Mouse (Mus musculus): ENCODE results near the gene Rasgrf1. TPM values are rescaled to one million over a fixed set of nuclear protein-coding genes. Genes with fewer than 3 reads are reported as not detected.

Gene Rasgrf1
- total and polyA plus RNA-seq, 3 experiments: not detected

GRCm38 (mm10) chr9:89946830-89947229, 37.1 kb downstream of the Rasgrf1 start:
- no peak overlapping the region for H3K4me3 ChIP-seq (replicated peaks in 1 of 3; ENCODE audit: low read depth in 2 of 3, low read length in 2 of 3, poor library complexity in 1 of 3)
- H3K36me3 ChIP-seq (replicated peaks in 1 of 2; ENCODE audit: control insufficient read depth in 1 of 2, insufficient read depth in 1 of 2, low read length in 1 of 2): no peaks in the 10 kb centered on the region
- no peaks in the 10 kb centered on the region for H3K9me3 ChIP-seq (replicated peaks; ENCODE audit: low read length)
- DNase-seq (ENCODE audit: extremely low read depth): no peak
- in situ Hi-C loops (cut with MboI; ENCODE audit: low pct_ligation_motif_present, low pct_unique_long_range_greater_than_20kb, low sequenced_read_pairs) (no loop called here), dilution Hi-C loops (cut with MboI; ENCODE audit: extremely low pct_ligation_motif_present, extremely low pct_unique_long_range_greater_than_20kb, low sequenced_read_pairs) (no loop called here)
- no peaks in the 10 kb centered on the region for H3K27me3 ChIP-seq (replicated peaks)
- no peak overlapping the region for H3K27ac ChIP-seq (ENCODE audit: insufficient read depth, low read depth)
- H3K4me1 ChIP-seq (ENCODE audit: control insufficient read depth in 1 of 2, insufficient read depth in 2 of 2): no peaks in the 10 kb centered on the region
- H3K79me2 ChIP-seq (replicated peaks; ENCODE audit: control insufficient read depth, extremely low read depth, insufficient read depth, poor library complexity, severe bottlenecking): no peaks in the 10 kb centered on the region
- TF ChIP-seq ETS1 (conservative IDR thresholded peaks at IDR 0.05; ENCODE audit: low read depth, low read length) (no peak), E2F4 (IDR thresholded peaks at IDR 0.05; ENCODE audit: insufficient replicate concordance, low read depth, low read length) (no peak), NRF1 (IDR thresholded peaks at IDR 0.05; ENCODE audit: low read depth, low read length) (no peak), ZC3H11A (IDR thresholded peaks at IDR 0.05; ENCODE audit: low read depth, low read length) (no peak), GABPA (IDR thresholded peaks at IDR 0.05; ENCODE audit: insufficient replicate concordance, low read depth, low read length) (no peak), RAD21 (IDR thresholded peaks at IDR 0.05; ENCODE audit: low read depth, low read length) (no peak), MAZ (IDR thresholded peaks at IDR 0.05; ENCODE audit: low read depth, low read length) (no peak), SIN3A (IDR thresholded peaks at IDR 0.05; ENCODE audit: low read length) (no peak), EP300 (IDR thresholded peaks at IDR 0.05; ENCODE audit: low read length) (no peak), PAX5 (IDR thresholded peaks at IDR 0.05; ENCODE audit: low read length) (no peak), MAFK (IDR thresholded peaks at IDR 0.05; ENCODE audit: insufficient replicate concordance, low read length) (no peak), RCOR1 (conservative IDR thresholded peaks at IDR 0.05; ENCODE audit: low read depth, low read length) (no peak), POLR2AphosphoS2 (IDR thresholded peaks at IDR 0.05; ENCODE audit: low read depth, low read length) (no peak), BHLHE40 (IDR thresholded peaks at IDR 0.05; ENCODE audit: low read depth, low read length) (no peak), UBTF (IDR thresholded peaks at IDR 0.05; ENCODE audit: low read depth, low read length) (no peak), HCFC1 (IDR thresholded peaks at IDR 0.05; ENCODE audit: low read depth, low read length) (no peak), JUND (conservative IDR thresholded peaks at IDR 0.05; ENCODE audit: low read depth, low read length) (no peak)
- no peak overlapping the region for H3K4me2 ChIP-seq (ENCODE audit: insufficient read depth, low read depth, poor library complexity, severe bottlenecking)
- H3K9ac ChIP-seq (ENCODE audit: insufficient read depth, low read depth): no peak overlapping the region

- Histone ChIP-seq H3K9me3 (replicated peaks; ENCODE audit: low read length) (no peaks in the 10 kb centered on the region), H3K27me3 (replicated peaks) (no peaks in the 10 kb centered on the region), H3K9ac (ENCODE audit: insufficient read depth, low read depth) (no peak overlapping the region), H3K36me3 (replicated peaks in 1 of 2; ENCODE audit: control insufficient read depth in 1 of 2, insufficient read depth in 1 of 2, low read length in 1 of 2) (no peaks in the 10 kb centered on the region), H3K4me1 (ENCODE audit: control insufficient read depth in 1 of 2, insufficient read depth in 2 of 2) (no peaks in the 10 kb centered on the region), H3K27ac (ENCODE audit: insufficient read depth, low read depth) (no peak overlapping the region), H3K4me3 (replicated peaks in 1 of 3; ENCODE audit: low read depth in 2 of 3, low read length in 2 of 3, poor library complexity in 1 of 3) (no peak overlapping the region), H3K4me2 (ENCODE audit: insufficient read depth, low read depth, poor library complexity, severe bottlenecking) (no peak overlapping the region), H3K79me2 (replicated peaks; ENCODE audit: control insufficient read depth, extremely low read depth, insufficient read depth, poor library complexity, severe bottlenecking) (no peaks in the 10 kb centered on the region)
- dilution Hi-C loops (cut with MboI; ENCODE audit: extremely low pct_ligation_motif_present, extremely low pct_unique_long_range_greater_than_20kb, low sequenced_read_pairs): no loop called here
- TF ChIP-seq RCOR1 (conservative IDR thresholded peaks at IDR 0.05; ENCODE audit: low read depth, low read length) (no peak), KAT2A (IDR thresholded peaks at IDR 0.05; ENCODE audit: insufficient replicate concordance, low read length) (no peak), JUND (conservative IDR thresholded peaks at IDR 0.05; ENCODE audit: low read depth, low read length) (no peak), ZNF384 (IDR thresholded peaks at IDR 0.05; ENCODE audit: low read depth, low read length) (no peak), MAX (IDR thresholded peaks at IDR 0.05; ENCODE audit: low read length) (no peak), MEF2A (IDR thresholded peaks at IDR 0.05; ENCODE audit: borderline replicate concordance, low read depth, low read length) (no peak), EP300 (IDR thresholded peaks at IDR 0.05; ENCODE audit: low read length) (no peak), MXI1 (IDR thresholded peaks at IDR 0.05; ENCODE audit: low read depth, low read length) (no peak), CHD1 (IDR thresholded peaks at IDR 0.05; ENCODE audit: low read depth, low read length) (no peak), ZKSCAN1 (IDR thresholded peaks at IDR 0.05; ENCODE audit: borderline replicate concordance, low read depth, low read length) (no peak), ELF1 (IDR thresholded peaks at IDR 0.05; ENCODE audit: low read depth, low read length) (no peak), UBTF (IDR thresholded peaks at IDR 0.05; ENCODE audit: low read depth, low read length) (no peak), CTCF (conservative IDR thresholded peaks at IDR 0.05 in 1 of 2, IDR thresholded peaks at IDR 0.05 in 1 of 2; ENCODE audit: low read depth in 2 of 2, low read length in 2 of 2) (no peak), MAZ (IDR thresholded peaks at IDR 0.05; ENCODE audit: low read depth, low read length) (no peak)
- in situ Hi-C loops (cut with MboI; ENCODE audit: low pct_ligation_motif_present, low pct_unique_long_range_greater_than_20kb, low sequenced_read_pairs): no loop called here
- DNase-seq (ENCODE audit: extremely low read depth): no peak
Observed at GRCm38 (mm10) chr9:89948602-89949001, 38.9 kb downstream of the Rasgrf1 start.
